Mouse (Mus musculus) ES-E14 (cell line): ENCODE measurements at regions not wholly inside any gene's neighbourhood (a gene's known extent, or its start where the extent isn't known, plus 50 kb on each side); places are given as distances from the start of the nearest gene placed in this dataset.

ENCODE experiments used
- CHD2 ChIP-seq: IDR thresholded peaks from 2 replicates; pipeline ENCODE4 v1.6.1; 2014; ENCODE audit warnings: mild to moderate bottlenecking, low read depth, low read length, inconsistent platforms
- HCFC1 ChIP-seq: IDR thresholded peaks from 2 replicates; pipeline ENCODE4 v1.6.1; 2012; ENCODE audit warnings: low read length, inconsistent platforms, borderline replicate concordance; ENCODE audit not compliant: insufficient read depth
- MAFK ChIP-seq: IDR thresholded peaks from 2 replicates; pipeline ENCODE4 v1.6.1; 2014; ENCODE audit warnings: mild to moderate bottlenecking, low read depth, low read length, inconsistent platforms; ENCODE audit not compliant: insufficient read depth
- ZC3H11A ChIP-seq: IDR thresholded peaks from 2 replicates; pipeline ENCODE4 v1.6.1; 2012; ENCODE audit warnings: low read depth, mild to moderate bottlenecking, inconsistent platforms, low read length, borderline replicate concordance
- ZNF384 ChIP-seq: IDR thresholded peaks from 2 replicates; pipeline ENCODE4 v1.6.1; 2012; ENCODE audit warnings: low read depth, low read length, inconsistent platforms

DNA sequence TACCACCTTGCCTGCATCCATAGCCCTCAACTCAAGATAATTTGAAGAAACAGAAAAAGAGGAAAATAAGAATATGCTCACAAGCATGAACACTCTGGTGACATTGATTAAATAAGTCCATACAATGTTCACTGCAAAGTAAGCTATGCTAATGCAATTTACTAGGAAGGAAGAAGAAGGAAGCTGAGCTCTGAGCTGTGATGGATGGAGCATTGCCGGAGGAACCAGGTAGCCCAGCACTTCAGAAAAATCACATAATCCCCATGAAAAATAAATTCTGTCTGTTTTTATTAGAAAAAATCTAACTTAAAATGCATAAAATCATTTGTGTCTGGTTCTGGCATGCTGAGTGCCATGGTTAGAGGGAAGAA lies 105.4 kb upstream of the Adgrl4 start:
- TF ChIP-seq ZNF384 (no peak), ZC3H11A (no peak), CHD2 (no peak), MAFK (no peak), HCFC1 (no peak)
